28 mouse cellular contexts compared by ENCODE assay signal in the genomic region with DNA sequence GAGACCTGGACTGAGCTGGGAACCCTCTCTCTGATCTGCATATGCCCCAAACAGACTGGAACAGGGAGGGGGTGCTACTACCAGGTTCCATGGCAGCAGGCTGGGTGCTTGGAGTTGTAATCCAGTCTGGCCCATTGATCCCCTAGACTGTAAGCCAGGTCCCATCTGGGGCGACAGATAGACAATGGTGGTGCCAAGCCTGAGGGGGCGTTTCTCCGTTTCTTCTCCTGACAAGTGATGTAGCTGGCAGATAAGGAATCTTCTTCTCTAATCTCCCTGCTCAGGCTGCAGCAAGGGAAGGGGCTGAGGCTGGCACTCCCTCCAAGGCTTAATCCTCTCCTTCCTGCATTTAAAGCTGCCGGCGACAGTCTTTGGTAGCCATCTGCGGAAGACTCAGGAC. TPM values are rescaled to one million over a fixed set of nuclear protein-coding genes. Genes with fewer than 3 reads are reported as not detected.
"Had no signal": no experiment of that assay in that cellular context is flagged by ENCODE, and none has a peak within 500 bp of the region (broad histone marks: within the 10 kb centered on the region; RNA-seq: fewer than 3 reads in every experiment).

No protein-coding gene starts in this region.

- DNase-seq: gastrocnemius, postnatal 14 days; gastrocnemius, postnatal 36 days; heart, adult 11 months; heart, adult 2 months; heart, postnatal 14 days; heart, postnatal 36 days; kidney, adult 11 months; kidney, adult 2 months; kidney, postnatal 14 days; kidney, postnatal 36 days; layer of hippocampus, adult 9-11 months; layer of hippocampus, postnatal 36 days had no signal

- H3K9me3 ChIP-seq: heart, embryonic 13.5 days; heart, embryonic 15.5 days; hindbrain, embryonic 13.5 days; hindbrain, embryonic 15.5 days; kidney, embryonic 15.5 days; limb, embryonic 13.5 days; limb, embryonic 15.5 days; liver, embryonic 12.5 days had no signal

- ATAC-seq: hindbrain, postnatal 0 days; intestine, embryonic 16.5 days; liver, embryonic 12.5 days had no signal

- H3K4me3 ChIP-seq: heart, adult 2 months; heart, embryonic 13.5 days; heart, embryonic 15.5 days; hindbrain, embryonic 13.5 days; hindbrain, embryonic 15.5 days; kidney, embryonic 15.5 days; limb, embryonic 13.5 days; limb, embryonic 15.5 days; liver, embryonic 12.5 days had no signal

- H3K27ac ChIP-seq: heart, adult 2 months; heart, embryonic 13.5 days; heart, embryonic 15.5 days; hindbrain, embryonic 13.5 days; hindbrain, embryonic 15.5 days; hindbrain, postnatal 0 days; kidney, embryonic 15.5 days; kidney, postnatal 0 days; limb, embryonic 13.5 days; limb, embryonic 15.5 days; liver, embryonic 12.5 days; liver, embryonic 14.5 days had no signal

- H3K36me3 ChIP-seq: heart, embryonic 13.5 days; heart, embryonic 15.5 days; hindbrain, embryonic 13.5 days; hindbrain, embryonic 15.5 days; kidney, embryonic 15.5 days; limb, embryonic 13.5 days; limb, embryonic 15.5 days; liver, embryonic 12.5 days had no signal

- H3K4me2 ChIP-seq: heart, embryonic 11.5 days; heart, embryonic 13.5 days; heart, embryonic 15.5 days; hindbrain, embryonic 13.5 days; hindbrain, embryonic 15.5 days; kidney, embryonic 15.5 days; limb, embryonic 13.5 days; limb, embryonic 15.5 days; liver, embryonic 12.5 days had no signal

- H3K9ac ChIP-seq: heart, embryonic 13.5 days; heart, embryonic 15.5 days; hindbrain, embryonic 13.5 days; hindbrain, embryonic 15.5 days; kidney, embryonic 15.5 days; limb, embryonic 13.5 days; limb, embryonic 15.5 days; liver, embryonic 12.5 days; liver, embryonic 14.5 days had no signal

RNA-seq across cellular contexts. Expression of gene Cdh22, which starts 37.1 kb away (rescaled TPM):
- total RNA-seq: hematopoietic stem cell, adult 5-6 weeks; liver, adult 2 months had no signal
- polyA plus RNA-seq: gonadal fat pad, adult 2 months; liver, adult 2 months had no signal
